Mouse (Mus musculus) duodenum, adult 2 months (tissue): ENCODE measurements around the gene Sult1a1. TPM values are rescaled to one million over a fixed set of nuclear protein-coding genes. Genes with fewer than 3 reads are reported as not detected.

Source experiments
- polyA plus RNA-seq: library from polyadenylated mRNA; depleted of rRNA; stranded (reverse); fragments of >200 nt; gene quantifications from 2 replicates; pipeline ENCODE4 v1.2.3, GENCODE M21; 2012; ENCODE audit warnings: low replicate concordance; rRNA removed

The Sult1a1 gene
- polyA plus RNA-seq, result 4.1 and 9.7 TPM in 2 replicates

DNA sequence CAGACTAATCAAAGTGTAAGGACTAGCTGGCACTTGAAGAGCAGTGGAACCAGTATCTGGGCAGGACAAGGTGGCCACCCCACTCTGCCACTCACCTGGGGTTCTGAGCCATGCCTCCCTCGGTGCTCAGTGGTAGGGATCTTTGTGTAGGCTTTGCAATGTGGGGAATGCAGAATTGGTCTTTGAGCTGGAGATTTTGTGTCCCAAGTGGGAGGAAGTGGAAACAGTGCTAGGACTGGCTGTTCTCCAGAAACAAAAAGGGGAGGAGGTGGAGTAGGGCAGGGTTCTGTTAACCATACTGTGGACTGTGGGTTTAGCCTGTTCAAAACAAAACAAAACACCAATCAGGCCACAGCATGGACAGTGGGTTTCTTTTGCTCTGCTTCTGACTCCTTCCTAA lies at the start of gene Sult1a1:
Sult1a1 (minus strand) TSS at position 226 of the 400 bp plus-strand sequence.

DNA sequence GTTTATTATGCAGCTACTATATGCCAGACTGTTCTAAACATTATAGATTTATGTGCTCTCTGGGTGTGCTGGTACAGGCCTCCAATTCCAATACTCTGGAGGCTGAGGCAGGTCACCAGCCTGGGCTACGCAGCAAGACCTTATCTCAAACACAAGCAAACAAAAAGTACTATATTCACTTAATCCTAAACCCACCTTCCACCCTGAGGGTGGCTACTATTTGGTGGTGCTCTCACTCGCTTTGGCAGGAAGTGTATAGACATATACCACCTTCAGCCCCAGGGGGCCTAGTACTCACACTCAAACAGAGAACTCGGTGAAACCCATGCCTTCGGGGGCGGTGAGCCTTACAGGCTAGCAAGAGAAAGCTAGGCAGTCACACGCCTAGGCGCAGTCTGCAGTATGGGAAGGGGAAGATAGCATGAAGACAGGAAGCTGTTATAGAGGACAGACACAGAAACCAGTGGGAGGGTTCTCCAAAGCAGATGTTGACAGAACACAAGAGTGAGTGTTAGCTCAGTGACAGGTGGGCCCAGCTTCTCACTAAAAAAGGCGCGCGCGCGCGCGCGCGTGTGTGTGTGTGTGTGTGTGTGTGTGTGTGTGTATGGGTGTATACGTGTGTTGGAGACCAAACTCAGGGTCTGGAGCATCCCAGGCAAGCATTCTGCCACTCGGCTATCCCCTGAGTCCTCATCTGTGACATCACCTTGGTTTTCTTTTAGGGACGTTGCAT lies 31.4 kb upstream of the Sult1a1 start, which contains the start of gene Coro1a:
Coro1a (minus strand) TSS at position 346 of the 733 bp plus-strand sequence.

DNA sequence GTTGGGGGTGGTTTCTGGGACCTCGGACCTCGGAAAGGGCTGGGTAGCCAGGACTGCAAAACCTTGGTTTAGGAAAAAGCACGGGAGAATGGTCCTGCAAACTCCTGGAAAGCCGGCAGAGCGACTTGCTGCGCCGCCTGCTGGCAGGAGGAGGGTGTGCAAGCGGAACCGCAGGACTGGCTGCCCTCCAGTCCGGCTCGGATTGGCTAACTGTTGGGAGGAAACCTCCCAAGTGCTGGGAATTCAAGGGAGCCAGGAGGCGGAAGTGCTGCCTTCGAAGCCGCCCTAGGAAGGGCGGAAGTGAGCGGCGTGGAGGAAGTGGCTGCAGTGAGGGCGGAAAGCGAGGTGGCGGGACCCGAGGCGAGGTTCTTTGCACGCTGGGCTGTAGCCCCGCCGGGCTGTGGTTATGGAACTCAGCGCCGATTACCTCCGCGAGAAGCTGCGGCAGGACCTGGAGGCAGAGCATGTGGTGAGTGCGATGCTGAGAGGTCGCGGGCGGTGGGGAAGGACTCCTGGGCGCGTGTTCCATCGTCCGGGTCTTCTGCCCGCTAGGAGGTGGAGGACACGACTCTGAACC lies 19.5 kb upstream of the Sult1a1 start, which contains the start of gene Slx1b:
Slx1b (minus strand) TSS at position 154 of the 577 bp plus-strand sequence.

DNA sequence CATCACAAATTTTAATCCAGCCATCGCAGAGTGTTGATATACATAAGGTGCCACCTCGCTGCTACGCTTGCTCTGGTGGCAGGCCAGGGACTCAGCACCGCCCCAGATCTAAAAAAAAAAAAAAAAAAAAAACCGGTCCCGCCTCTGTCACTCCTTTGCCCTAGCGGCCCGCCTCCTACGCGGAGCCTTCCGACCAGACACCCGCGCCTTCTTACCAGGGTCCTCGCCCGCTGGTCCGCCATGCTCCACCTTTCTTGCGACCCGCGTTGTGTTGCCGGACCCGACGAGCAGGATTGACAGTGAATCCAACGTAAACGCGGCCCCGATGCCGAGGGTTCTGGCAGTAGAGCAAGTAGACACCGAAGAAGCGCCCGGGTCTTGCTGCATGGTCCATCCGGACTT lies 19.0 kb upstream of the Sult1a1 start, which contains the start of gene Bola2:
Bola2 (plus strand) TSS at position 192 of the 402 bp plus-strand sequence.

DNA sequence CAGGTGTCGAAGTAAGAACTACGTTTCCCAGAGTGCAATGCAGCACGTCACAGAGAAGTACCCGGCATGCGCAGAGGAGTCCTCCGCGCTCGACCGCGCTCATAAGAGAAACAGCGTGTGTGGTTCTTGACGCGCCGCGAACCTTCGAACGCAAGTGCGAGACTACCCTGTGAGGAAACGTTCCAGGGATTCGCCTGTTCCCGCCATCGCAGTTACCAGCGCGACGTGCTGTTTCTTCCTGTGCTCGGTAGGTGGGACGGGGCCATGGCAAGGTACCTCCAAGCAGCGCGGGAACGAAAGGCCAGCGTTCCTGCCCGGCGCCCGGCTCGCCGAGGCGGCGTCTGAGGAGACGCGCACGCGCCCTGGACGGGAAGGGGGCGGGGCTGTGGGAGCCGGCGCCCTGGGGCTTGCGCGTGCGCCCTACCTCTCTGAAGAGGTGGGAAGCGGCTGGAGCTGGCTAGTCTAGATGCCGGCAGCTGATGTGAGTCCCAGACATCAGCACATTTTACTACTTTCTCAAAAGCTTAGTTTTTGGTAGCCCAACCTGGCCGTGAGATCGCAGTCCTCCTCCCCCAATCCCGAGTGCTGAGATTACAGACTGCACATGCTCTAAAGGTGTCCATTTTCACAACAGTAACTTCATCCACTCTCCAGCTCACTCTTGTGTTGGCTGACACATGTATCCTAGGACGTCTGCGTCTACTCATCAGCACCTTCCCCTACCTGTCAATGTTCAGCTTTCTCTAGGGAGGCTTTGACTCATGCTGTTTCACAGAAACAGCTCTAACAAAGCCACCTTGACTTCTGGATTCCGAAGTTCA lies 26.8 kb downstream of the Sult1a1 start, which contains the start of gene Sgf29:
Sgf29 (plus strand) TSS at position 79 of the 821 bp plus-strand sequence.

DNA sequence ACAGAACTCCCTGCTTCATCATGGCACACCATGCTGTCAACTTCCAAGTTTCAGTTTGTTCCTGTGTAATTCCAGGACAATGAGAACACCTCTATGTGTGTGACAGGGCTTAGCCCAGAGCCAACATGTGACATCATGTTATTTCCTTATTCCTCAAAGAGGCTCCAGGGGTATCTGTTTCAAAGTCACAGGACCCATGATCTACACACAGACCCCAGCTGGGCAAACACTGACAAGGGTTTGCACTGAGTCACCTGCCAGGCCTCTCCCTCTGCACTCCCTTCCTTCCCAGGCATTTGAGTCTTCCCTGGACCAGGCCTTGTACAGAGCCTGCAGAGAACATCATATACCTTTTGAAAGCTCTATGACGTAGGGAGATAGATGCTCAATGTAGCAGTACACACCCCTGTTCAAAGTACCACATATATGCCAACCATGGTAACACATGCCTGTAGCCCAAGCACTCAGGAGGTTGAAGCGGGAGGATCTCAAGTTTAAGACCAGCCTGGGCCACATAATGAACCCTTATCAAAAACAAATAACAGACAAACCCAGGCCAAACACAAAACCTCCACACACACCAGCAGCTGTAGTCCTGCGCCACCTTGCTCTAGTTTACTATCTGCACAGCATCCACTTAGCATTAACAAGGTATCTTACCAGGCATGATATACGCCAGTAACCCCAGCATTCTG lies 45.3 kb downstream of the Sult1a1 start, which contains the start of gene Nupr1:
Nupr1 (minus strand) TSS at position 38 of the 695 bp plus-strand sequence.

Other genes starting within 250 kb of the Sult1a1 start
- gene Rabep2, start 247.7 kb downstream of the Sult1a1 start, polyA plus RNA-seq, result 16.5 and 18.2 TPM in 2 replicates
- gene Atp2a1, start 213.3 kb downstream of the Sult1a1 start, polyA plus RNA-seq, result 1.2 TPM in 1 of 2 replicates, not detected in the other
- gene Sh2b1, start 201.0 kb downstream of the Sult1a1 start, polyA plus RNA-seq, result 52.6 and 69.0 TPM in 2 replicates
- gene Tufm, start 189.1 kb downstream of the Sult1a1 start, polyA plus RNA-seq, result 122 and 151 TPM in 2 replicates
- 264 and 283 TPM in 2 replicates for gene Atxn2l, start 173.0 kb downstream of the Sult1a1 start, polyA plus RNA-seq
- 45.2 and 60.5 TPM in 2 replicates for gene Eif3c, start 110.0 kb downstream of the Sult1a1 start, polyA plus RNA-seq
- 2.4 and 4.9 TPM in 2 replicates for gene Apobr, start 91.5 kb downstream of the Sult1a1 start, polyA plus RNA-seq
- gene Cln3, start 90.6 kb downstream of the Sult1a1 start, polyA plus RNA-seq, result 55.8 and 56.6 TPM in 2 replicates
- gene Il27, start 81.5 kb downstream of the Sult1a1 start, polyA plus RNA-seq, result 0.12 and 1.1 TPM in 2 replicates
- 4.9 and 28.0 TPM in 2 replicates for gene Nupr1, start 45.6 kb downstream of the Sult1a1 start, polyA plus RNA-seq
- 24.0 and 43.5 TPM in 2 replicates for gene Sgf29, start 27.1 kb downstream of the Sult1a1 start, polyA plus RNA-seq
- gene Bola2, start 19.0 kb upstream of the Sult1a1 start, polyA plus RNA-seq, result 33.6 and 37.5 TPM in 2 replicates
- 13.1 and 17.4 TPM in 2 replicates for gene Slx1b, start 19.4 kb upstream of the Sult1a1 start, polyA plus RNA-seq
- gene Coro1a, start 31.4 kb upstream of the Sult1a1 start, polyA plus RNA-seq, result 60.7 and 132 TPM in 2 replicates
- 406 and 574 TPM in 2 replicates for gene Mapk3, start 83.2 kb upstream of the Sult1a1 start, polyA plus RNA-seq
- gene Gdpd3, start 89.9 kb upstream of the Sult1a1 start, polyA plus RNA-seq, result 8.1 and 8.2 TPM in 2 replicates
- 262 and 424 TPM in 2 replicates for gene Ypel3, start 100.5 kb upstream of the Sult1a1 start, polyA plus RNA-seq
- 2.1 and 3.5 TPM in 2 replicates for gene Tbx6, start 105.1 kb upstream of the Sult1a1 start, polyA plus RNA-seq
- 89.9 and 160 TPM in 2 replicates for gene Ppp4c, start 116.1 kb upstream of the Sult1a1 start, polyA plus RNA-seq
- 5.2 TPM in 2 replicates for gene Fam57b, start 121.2 kb upstream of the Sult1a1 start, polyA plus RNA-seq
- not detected in 2 replicates for gene 4930451I11Rik, start 155.2 kb upstream of the Sult1a1 start, polyA plus RNA-seq
- 0.76 TPM in 1 of 2 replicates, not detected in the other for gene Doc2a, start 171.0 kb upstream of the Sult1a1 start, polyA plus RNA-seq
- gene Hirip3, start 185.5 kb upstream of the Sult1a1 start, polyA plus RNA-seq, result 2.7 and 5.0 TPM in 2 replicates
- 44.3 and 46.4 TPM in 2 replicates for gene Ino80e, start 185.9 kb upstream of the Sult1a1 start, polyA plus RNA-seq
- gene Taok2, start 208.3 kb upstream of the Sult1a1 start, polyA plus RNA-seq, result 70.4 and 83.1 TPM in 2 replicates
- gene Tmem219, start 246.5 kb upstream of the Sult1a1 start, polyA plus RNA-seq, result 203 and 206 TPM in 2 replicates